Mouse (Mus musculus) CH12.LX (cell line): Measurements from ENCODE around the gene Clmn. TPM values are rescaled to one million over a fixed set of nuclear protein-coding genes. Genes with fewer than 3 reads are reported as not detected.

Experiments used
- DNase-seq: peaks from one replicate; pipeline ENCODE4 v3.0.0-alpha.2; 2013; ENCODE audit errors: extremely low read depth
- H3K27ac ChIP-seq: 2 replicates; pipeline ENCODE4 v1.5.1; 2012; ENCODE audit warnings: low read depth, mild to moderate bottlenecking, control low read depth, moderate library complexity; ENCODE audit not compliant: insufficient read depth
- H3K27me3 ChIP-seq: replicated peaks from 2 replicates; pipeline ENCODE3; 2012; ENCODE audit warnings: inconsistent platforms
- H3K36me3 ChIP-seq, 2 experiments: replicated peaks in 1 of 2; 2 replicates each; pipeline versions ENCODE3 to v1.6.1; 2012; ENCODE audit warnings: inconsistent platforms in 1 of 2, low read length in 1 of 2, mild to moderate bottlenecking in 1 of 2, mixed read lengths in 1 of 2, moderate library complexity in 1 of 2; ENCODE audit not compliant: control insufficient read depth in 1 of 2, insufficient read depth in 1 of 2
- H3K4me1 ChIP-seq, 2 experiments: 2 replicates each; pipeline ENCODE4 v1.6.1; 2012; ENCODE audit warnings: inconsistent platforms in 1 of 2, moderate library complexity in 1 of 2; ENCODE audit not compliant: insufficient read depth in 2 of 2, control insufficient read depth in 1 of 2
- H3K4me2 ChIP-seq: 2 replicates; pipeline ENCODE4 v1.6.1; 2012; ENCODE audit warnings: low read depth, mild to moderate bottlenecking, control low read depth; ENCODE audit not compliant: poor library complexity, insufficient read depth, severe bottlenecking
- H3K4me3 ChIP-seq, 3 experiments: fragments of 150-350 bp in 1 of 3; sonication (generic) in 1 of 3; replicated peaks in 1 of 3; 2 replicates each; pipeline versions ENCODE3 to v1.5.1; 2011 to 2012; ENCODE audit warnings: low read depth in 2 of 3, low read length in 2 of 3, mild to moderate bottlenecking in 2 of 3, moderate library complexity in 2 of 3, control low read depth in 1 of 3, improper control_type of control experiment in 1 of 3, inconsistent platforms in 1 of 3, mixed read lengths in 1 of 3; ENCODE audit not compliant: poor library complexity in 1 of 3
- H3K79me2 ChIP-seq: replicated peaks from 2 replicates; pipeline ENCODE4 v1.6.1; 2012; ENCODE audit warnings: mild to moderate bottlenecking, moderate library complexity; ENCODE audit not compliant: control insufficient read depth, poor library complexity, insufficient read depth, severe bottlenecking; ENCODE audit errors: extremely low read depth
- H3K9ac ChIP-seq: 2 replicates; pipeline ENCODE4 v1.6.1; 2012; ENCODE audit warnings: low read depth, mild to moderate bottlenecking, control low read depth, moderate library complexity; ENCODE audit not compliant: insufficient read depth
- H3K9me3 ChIP-seq: replicated peaks from 2 replicates; pipeline ENCODE3; 2012; ENCODE audit warnings: low read length, inconsistent platforms, mixed read lengths
- CHD2 ChIP-seq: IDR thresholded peaks from 2 replicates; pipeline ENCODE4 v1.6.1; 2011; ENCODE audit warnings: low read length, improper control_type of control experiment
- CTCF ChIP-seq, 2 experiments: IDR thresholded peaks in 1 of 2; conservative IDR thresholded peaks in 1 of 2; 2 replicates each; pipeline ENCODE4 v1.5.1; 2011 to 2012; ENCODE audit warnings: low read depth in 2 of 2, low read length in 2 of 2, improper control_type of control experiment in 1 of 2, inconsistent platforms in 1 of 2, mild to moderate bottlenecking in 1 of 2, moderate library complexity in 1 of 2
- ELF1 ChIP-seq: IDR thresholded peaks from 2 replicates; pipeline ENCODE4 v1.6.1; 2014; ENCODE audit warnings: low read depth, mild to moderate bottlenecking, inconsistent platforms, low read length, improper control_type of control experiment
- EP300 ChIP-seq: IDR thresholded peaks from 2 replicates; pipeline ENCODE4 v1.6.1; 2011; ENCODE audit warnings: low read length, improper control_type of control experiment
- JUN ChIP-seq: IDR thresholded peaks from 2 replicates; pipeline ENCODE4 v1.6.1; 2011; ENCODE audit warnings: low read depth, mild to moderate bottlenecking, low read length, improper control_type of control experiment, moderate library complexity; ENCODE audit not compliant: insufficient read depth
- JUND ChIP-seq: conservative IDR thresholded peaks from 2 replicates; pipeline ENCODE4 v1.6.1; 2011; ENCODE audit warnings: low read depth, low read length, improper control_type of control experiment
- KAT2A ChIP-seq: IDR thresholded peaks from 2 replicates; pipeline ENCODE4 v1.6.1; 2012; ENCODE audit warnings: low read length, improper control_type of control experiment, inconsistent platforms; ENCODE audit not compliant: insufficient replicate concordance
- MAFK ChIP-seq: IDR thresholded peaks from 2 replicates; pipeline ENCODE4 v1.6.1; 2011; ENCODE audit warnings: low read length, improper control_type of control experiment; ENCODE audit not compliant: insufficient replicate concordance
- MAX ChIP-seq: IDR thresholded peaks from 2 replicates; pipeline ENCODE4 v1.6.1; 2011; ENCODE audit warnings: low read length, improper control_type of control experiment
- MEF2A ChIP-seq: IDR thresholded peaks from 2 replicates; pipeline ENCODE4 v1.6.1; 2014; ENCODE audit warnings: low read depth, mild to moderate bottlenecking, inconsistent platforms, low read length, improper control_type of control experiment, borderline replicate concordance
- MYC ChIP-seq: IDR thresholded peaks from 2 replicates; pipeline ENCODE4 v1.6.1; 2011; ENCODE audit warnings: low read depth, mild to moderate bottlenecking, improper control_type of control experiment, low read length
- NELFE ChIP-seq: IDR thresholded peaks from 2 replicates; pipeline ENCODE4 v1.6.1; 2011; ENCODE audit warnings: low read depth, low read length, improper control_type of control experiment
- PAX5 ChIP-seq: IDR thresholded peaks from 2 replicates; pipeline ENCODE4 v1.6.1; 2012; ENCODE audit warnings: low read length, inconsistent platforms, mixed read lengths
- POLR2AphosphoS2 ChIP-seq: IDR thresholded peaks from 2 replicates; pipeline ENCODE4 v1.6.1; 2011; ENCODE audit warnings: low read depth, low read length, improper control_type of control experiment
- RAD21 ChIP-seq: IDR thresholded peaks from 2 replicates; pipeline ENCODE4 v1.6.1; 2011; ENCODE audit warnings: low read depth, mild to moderate bottlenecking, low read length, improper control_type of control experiment, moderate library complexity
- RCOR1 ChIP-seq: conservative IDR thresholded peaks from 2 replicates; pipeline ENCODE4 v1.6.1; 2012; ENCODE audit warnings: low read depth, mild to moderate bottlenecking, inconsistent platforms, low read length, improper control_type of control experiment
- SIN3A ChIP-seq: IDR thresholded peaks from 2 replicates; pipeline ENCODE4 v1.6.1; 2012; ENCODE audit warnings: low read length, improper control_type of control experiment, inconsistent platforms
- TCF12 ChIP-seq: IDR thresholded peaks from 2 replicates; pipeline ENCODE4 v1.6.1; 2014; ENCODE audit warnings: low read depth, mild to moderate bottlenecking, inconsistent platforms, low read length, improper control_type of control experiment
- UBTF ChIP-seq: IDR thresholded peaks from 2 replicates; pipeline ENCODE4 v1.6.1; 2012; ENCODE audit warnings: low read depth, mild to moderate bottlenecking, inconsistent platforms, low read length, improper control_type of control experiment, moderate library complexity
- USF1 ChIP-seq: IDR thresholded peaks from 2 replicates; pipeline ENCODE4 v1.6.1; 2014; ENCODE audit warnings: low read depth, mild to moderate bottlenecking, inconsistent platforms, low read length, improper control_type of control experiment
- ZKSCAN1 ChIP-seq: IDR thresholded peaks from 2 replicates; pipeline ENCODE4 v1.6.1; 2012; ENCODE audit warnings: low read depth, inconsistent platforms, low read length, improper control_type of control experiment, borderline replicate concordance
- dilution Hi-C: fragments of 300-500 bp; cut with MboI; formaldehyde crosslinking; loops from 2 replicates; pipeline ENCODE4 v1.14.3; 2020; ENCODE audit warnings: low sequenced_read_pairs; ENCODE audit not compliant: extremely low pct_unique_long_range_greater_than_20kb, extremely low pct_ligation_motif_present
- in situ Hi-C: fragments of 300-500 bp; cut with MboI; formaldehyde crosslinking; loops from 3 replicates; pipeline ENCODE4 v1.14.3; 2019; ENCODE audit warnings: low sequenced_read_pairs, low pct_ligation_motif_present, low pct_unique_long_range_greater_than_20kb, mixed read lengths
- polyA plus RNA-seq: library from polyadenylated mRNA; unstranded; fragments of >175 nt; gene quantifications from 2 replicates; pipeline ENCODE4 v1.2.1, GENCODE M21; 2012; ENCODE audit warnings: low read depth; ENCODE audit not compliant: insufficient read length
- total RNA-seq, 2 experiments: library from RNA; depleted of rRNA; stranded (reverse); fragments of 300-350 nt in 1 of 2; fragments of >200 nt in 1 of 2; gene quantifications; 2 replicates each; pipeline ENCODE4 v1.2.3; 2012 to 2014

Clmn gene
- total and polyA plus RNA-seq, 3 experiments = not detected

DNA sequence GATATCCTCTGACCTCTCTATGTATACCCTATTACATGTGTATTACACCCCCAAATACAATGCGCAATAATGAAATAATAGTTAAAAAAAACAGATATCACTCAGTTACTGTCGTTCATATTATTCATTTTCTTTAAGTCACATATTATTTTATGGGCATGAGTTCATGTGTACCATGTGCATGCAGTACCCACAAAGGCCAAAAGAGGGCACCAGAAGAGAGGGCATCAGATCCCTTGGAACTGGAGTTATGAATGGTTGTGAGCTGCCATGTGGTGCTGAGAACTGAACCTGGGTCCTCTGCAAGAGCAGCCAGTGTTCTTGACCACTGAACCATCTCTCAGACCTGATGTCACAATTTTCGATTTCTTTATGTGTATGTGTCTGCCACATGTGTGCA is 65.5 kb downstream of the Clmn start:
- H3K36me3 ChIP-seq = no peaks in the 10 kb centered on the region
- H3K79me2 ChIP-seq = no peaks in the 10 kb centered on the region
- no peak overlapping the region for H3K9ac ChIP-seq
- peaks cover 79% of the 10 kb centered on the region for H3K27me3 ChIP-seq
- dilution Hi-C loops = no loop called here
- no peak overlapping the region for H3K27ac ChIP-seq
- no peak overlapping the region for H3K4me3 ChIP-seq
- no peak overlapping the region for H3K4me2 ChIP-seq
- H3K4me1 ChIP-seq = peaks cover 0 to 6% of the 10 kb centered on the region in 2 experiments; a peak in 1 of 4 replicates
- peak; percentile 18 to 24; a peak in 1 of 4 replicates for TF ChIP-seq CTCF (conservative IDR thresholded peaks at IDR 0.05 in 1 of 2, IDR thresholded peaks at IDR 0.05 in 1 of 2; ENCODE audit: low read depth in 2 of 2, low read length in 2 of 2)
- TF ChIP-seq SIN3A = no peak
- TF ChIP-seq PAX5 = no peak
- TF ChIP-seq USF1 = no peak
- TF ChIP-seq POLR2AphosphoS2 = no peak
- TF ChIP-seq KAT2A = no peak
- no peak for TF ChIP-seq JUND
- in situ Hi-C loops = no loop called here
- no peak for DNase-seq
- H3K9me3 ChIP-seq = peaks cover 9% of the 10 kb centered on the region

DNA sequence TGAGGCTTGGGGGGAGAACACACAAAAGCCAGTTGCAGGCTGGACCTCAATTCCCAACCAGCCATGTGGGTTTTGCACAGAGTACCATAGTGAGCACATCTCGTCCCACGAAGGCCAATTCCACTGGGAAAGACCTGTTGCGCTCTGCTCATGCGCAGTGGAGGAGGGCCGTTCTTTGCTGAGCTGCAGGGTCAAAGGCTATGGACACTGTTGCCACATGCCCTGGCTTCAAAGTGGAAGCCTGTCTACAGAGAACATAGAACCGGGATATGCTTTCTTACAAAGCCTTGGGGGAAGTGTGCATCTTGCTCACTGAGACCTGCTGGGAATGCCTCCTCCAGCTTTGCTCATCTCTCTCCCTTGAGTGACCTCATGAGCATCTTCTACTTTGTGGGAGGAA is 67.0 kb downstream of the Clmn start:
- H3K9ac ChIP-seq = no peak overlapping the region
- TF ChIP-seq POLR2AphosphoS2 (no peak), SIN3A (no peak), CHD2 (no peak), MAX (no peak), USF1 (no peak), NELFE (no peak), ELF1 (no peak), RCOR1 (no peak), TCF12 (no peak), MAFK (no peak), MEF2A (no peak), RAD21 (no peak), EP300 (no peak), CTCF (conservative IDR thresholded peaks at IDR 0.05 in 1 of 2, IDR thresholded peaks at IDR 0.05 in 1 of 2; ENCODE audit: low read depth in 2 of 2, low read length in 2 of 2) (no peak), ZKSCAN1 (no peak), JUN (no peak), MYC (no peak), JUND (no peak), UBTF (no peak)
- TF ChIP-seq, all 38 proteins: peak for 0
- no peak overlapping the region for H3K27ac ChIP-seq
- no peak overlapping the region for H3K4me3 ChIP-seq
- no peaks in the 10 kb centered on the region for H3K79me2 ChIP-seq
- H3K27me3 ChIP-seq = peaks cover 80% of the 10 kb centered on the region
- peaks cover 0 to 6% of the 10 kb centered on the region in 2 experiments; a peak in 1 of 4 replicates for H3K4me1 ChIP-seq
- H3K4me2 ChIP-seq = no peak overlapping the region
- dilution Hi-C loops = no loop called here
- in situ Hi-C loops = no loop called here
- no peak for DNase-seq
- H3K9me3 ChIP-seq = peaks cover 9% of the 10 kb centered on the region
- H3K36me3 ChIP-seq = no peaks in the 10 kb centered on the region
